Mouse (Mus musculus) natural killer cell, adult 2 months (primary cell): ENCODE data around the gene Slc4a5.
A peak's percentile ranks its signal among the peaks of the same experiment; 100 is the strongest.

ENCODE experiments used
- DNase-seq, 2 experiments: peaks; one replicate each; pipeline ENCODE4 v3.0.0; 2022; ENCODE audit warnings: low spot score in 2 of 2

Gene Slc4a5

DNA sequence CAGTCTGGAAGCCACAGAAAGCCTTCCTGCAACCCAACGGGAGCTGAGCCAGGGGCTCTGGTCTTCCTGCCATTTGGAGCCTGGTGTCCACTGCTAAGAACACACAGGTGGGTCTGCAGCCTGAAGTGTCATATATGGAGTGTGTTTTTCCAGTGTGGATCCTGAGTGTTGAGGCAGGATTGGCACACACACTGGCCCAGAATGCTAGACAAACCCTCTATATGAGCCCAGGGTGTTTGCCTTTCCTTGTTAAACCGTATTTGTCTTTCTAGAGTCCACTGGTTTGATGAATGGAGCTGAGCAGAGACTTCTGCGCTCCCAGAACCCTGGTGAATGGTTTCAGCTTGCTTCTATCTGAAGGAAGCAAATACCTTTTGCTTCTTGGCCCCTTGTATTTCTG, at the start of gene Slc4a5:
Gene Slc4a5 (plus strand): TSS at position 15 of the 400 bp plus-strand sequence.
- no peak for DNase-seq

- DNase-seq, result no peak
These were observed 49.8 kb upstream of the Slc4a5 start for GRCm38 (mm10) chr6:83169872-83170271.

DNA sequence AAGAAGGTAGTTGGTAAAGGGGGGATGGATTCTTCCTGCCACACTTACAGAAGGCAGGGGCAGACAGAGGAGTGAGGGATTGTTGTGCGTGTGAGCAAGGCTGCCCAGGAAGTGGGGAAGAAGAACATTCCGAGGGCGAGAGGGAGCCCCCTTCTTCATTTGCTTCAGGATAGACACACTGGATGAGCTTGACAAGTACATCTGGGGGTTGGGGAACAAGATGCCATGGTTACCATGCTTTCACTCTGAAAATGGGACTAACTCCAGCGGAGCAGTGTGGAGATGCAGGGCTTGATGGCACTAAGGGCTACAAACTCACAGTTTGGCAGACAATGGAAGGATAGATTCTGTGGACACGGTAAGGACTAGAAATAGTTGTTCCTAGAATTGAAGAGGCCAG, 48.6 kb upstream of the Slc4a5 start:
- DNase-seq, result no peak

DNA sequence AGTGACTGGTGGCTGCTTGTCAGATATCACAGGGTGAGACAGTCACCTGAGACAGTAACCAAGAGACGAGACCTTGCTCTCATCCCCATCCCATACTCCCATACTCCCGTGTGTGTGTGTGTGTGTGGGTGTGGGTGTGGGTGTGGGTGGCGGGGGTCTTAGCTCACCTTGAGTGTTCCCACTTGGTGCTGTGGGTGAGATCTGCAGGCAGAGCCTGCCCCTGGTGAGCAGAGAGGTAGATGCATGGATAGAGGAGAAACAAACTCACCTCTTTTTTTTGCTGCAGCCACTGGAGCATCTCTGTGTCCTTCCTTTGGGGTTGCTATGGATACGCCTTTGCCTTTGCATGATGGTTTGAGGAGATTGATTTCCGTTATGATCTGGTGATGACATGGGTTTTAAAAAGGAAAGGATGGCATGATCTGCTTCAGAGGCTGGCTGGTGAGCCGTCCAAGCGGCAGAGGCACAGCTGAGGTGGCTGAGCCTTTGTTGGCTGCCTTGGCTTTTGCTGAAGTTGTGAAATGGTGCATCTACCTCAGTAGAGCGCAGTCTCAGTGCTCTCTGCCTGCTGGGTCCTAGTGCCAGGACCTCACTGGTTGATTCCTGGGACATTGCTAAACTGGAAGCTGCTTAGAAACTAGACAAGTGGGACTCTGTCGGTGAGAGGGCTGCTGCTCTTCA, 47.2 kb upstream of the Slc4a5 start:
- no peak for DNase-seq

- DNase-seq, result no peak
These were observed 43.6 kb upstream of the Slc4a5 start for GRCm38 (mm10) chr6:83175996-83176395.

- no peak for DNase-seq
These were observed 40.1 kb upstream of the Slc4a5 start for GRCm38 (mm10) chr6:83179390-83180117.

- no peak for DNase-seq
These were observed 39.0 kb upstream of the Slc4a5 start for GRCm38 (mm10) chr6:83180605-83181004.

GRCm38 (mm10) chr6:83184858-83185435, 34.7 kb upstream of the Slc4a5 start:
- DNase-seq, result no peak

- peak; percentile 42 to 55 for DNase-seq
These were observed 33.5 kb upstream of the Slc4a5 start for GRCm38 (mm10) chr6:83185895-83186861.

GRCm38 (mm10) chr6:83186946-83187345, 32.7 kb upstream of the Slc4a5 start:
- no peak for DNase-seq

DNA sequence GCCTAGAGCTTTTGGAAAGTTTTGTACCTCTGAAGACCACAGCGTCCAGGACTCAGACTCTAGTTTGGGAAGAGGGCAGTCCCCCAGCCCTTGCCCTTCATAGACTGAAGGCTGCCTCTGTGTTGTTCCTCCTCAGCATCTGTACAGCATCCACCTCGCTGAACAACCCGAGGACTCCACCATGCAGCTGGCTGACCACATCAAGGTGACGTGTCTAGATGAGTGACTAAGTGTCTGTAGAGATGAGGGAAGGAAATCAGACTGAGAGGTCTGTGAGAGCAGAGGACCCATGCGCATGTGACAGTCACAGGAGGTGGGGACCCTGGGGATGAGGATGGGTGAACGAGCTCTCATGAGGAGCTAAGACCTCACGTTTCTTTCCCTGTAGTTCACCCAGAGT, 26.1 kb upstream of the Slc4a5 start:
- DNase-seq, result no peak

DNA sequence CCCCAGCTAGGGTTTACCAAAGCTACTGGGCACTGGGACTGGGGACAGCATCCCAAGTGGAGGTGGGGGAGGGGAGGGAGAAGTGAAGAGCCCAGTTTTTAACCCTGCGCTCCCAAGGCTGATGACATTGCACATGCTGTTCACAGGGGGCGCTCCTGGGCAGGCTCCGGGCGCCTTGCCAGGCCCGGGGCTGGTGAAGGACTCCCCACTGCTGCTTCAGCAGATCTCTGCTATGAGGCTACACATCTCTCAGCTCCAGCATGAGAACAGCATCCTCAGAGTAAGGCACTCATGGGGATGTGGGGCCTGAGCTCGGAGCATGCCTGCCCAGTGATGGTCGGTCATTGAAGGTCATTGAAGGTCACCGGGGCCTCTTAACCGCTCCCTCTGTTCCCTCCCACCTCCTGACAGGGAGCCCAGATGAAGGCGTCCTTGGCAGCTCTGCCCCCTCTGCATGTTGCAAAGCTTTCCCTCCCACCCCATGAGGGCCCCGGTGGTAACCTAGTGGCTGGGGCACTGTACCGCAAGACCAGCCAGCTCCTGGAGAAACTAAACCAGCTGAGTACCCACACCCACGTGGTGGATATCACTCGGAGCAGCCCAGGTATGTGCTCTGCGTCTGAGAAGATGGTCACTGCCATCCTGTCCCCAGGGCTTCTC, 22.2 kb upstream of the Slc4a5 start:
- no peak for DNase-seq

DNA sequence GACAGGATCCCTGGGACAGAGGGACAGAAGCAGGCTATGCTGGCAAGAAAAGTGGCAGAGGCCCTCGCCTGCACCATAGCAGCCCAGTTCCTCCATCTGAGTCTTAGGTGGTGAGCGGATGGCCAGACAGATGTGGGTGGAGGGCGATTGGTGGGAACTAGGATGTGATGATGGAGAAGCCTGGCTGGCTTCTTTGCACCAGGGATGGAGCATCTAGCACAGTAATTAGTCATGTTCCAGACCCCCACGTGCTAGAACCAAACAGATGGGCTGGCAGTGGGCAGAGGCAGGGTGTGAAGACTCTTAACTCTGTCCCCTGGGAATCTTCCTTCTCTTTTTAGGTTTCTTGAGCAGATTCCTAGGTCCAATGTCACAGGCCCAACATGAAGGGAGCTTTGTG, 16.3 kb upstream of the Slc4a5 start:
- no peak for DNase-seq

- DNase-seq, result no peak
These were observed 13.8 kb upstream of the Slc4a5 start for GRCm38 (mm10) chr6:83205851-83206250.

GRCm38 (mm10) chr6:83206321-83206720, 13.3 kb upstream of the Slc4a5 start:
- DNase-seq, result no peak

- no peak for DNase-seq
These were observed 12.1 kb upstream of the Slc4a5 start for GRCm38 (mm10) chr6:83207361-83208049.

GRCm38 (mm10) chr6:83208050-83208400, 11.6 kb upstream of the Slc4a5 start:
- DNase-seq, result no peak

DNA sequence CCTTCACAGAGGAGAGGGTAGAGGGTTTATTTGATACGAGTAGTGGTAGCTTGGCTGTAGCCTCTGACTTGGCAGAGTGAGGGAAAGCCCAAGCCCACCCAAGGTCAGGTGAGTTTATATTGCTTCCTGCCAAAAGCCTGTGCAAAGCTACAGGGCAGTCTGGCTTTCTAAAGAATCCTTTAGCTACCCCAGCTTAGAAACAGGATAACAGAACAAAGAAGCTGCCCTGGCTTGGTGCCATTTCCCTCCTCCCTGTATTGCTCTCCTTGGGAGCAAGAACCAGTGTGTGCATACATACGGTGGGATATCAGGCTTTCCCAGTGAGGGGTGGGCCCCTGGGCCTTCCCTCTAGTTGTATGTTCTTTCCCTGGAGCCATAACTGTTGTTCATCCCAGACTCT, 9.1 kb upstream of the Slc4a5 start:
- no peak for DNase-seq

- DNase-seq, result no peak
These were observed 8.1 kb upstream of the Slc4a5 start for GRCm38 (mm10) chr6:83211526-83211925.

GRCm38 (mm10) chr6:83215002-83215666, 4.5 kb upstream of the Slc4a5 start:
- peak; percentile 7 to 40 for DNase-seq
